Mouse (Mus musculus): Measurements from ENCODE around the gene Inhbb.

- TF ChIP-seq CTCF (IDR thresholded peaks at IDR 0.05; ENCODE audit: low read depth) (no peak), EP300 (IDR thresholded peaks at IDR 0.05; ENCODE audit: low read depth) (no peak)
Observed at GRCm38 (mm10) chr1:119421576-119422421, at the start of gene Inhbb.

Data from heart, postnatal 0 days (tissue).